Mouse (Mus musculus): ENCODE data around the gene Wdfy1.

Gene Wdfy1

GRCm38 (mm10) chr1:79657411-79657810 is 118.5 kb downstream of the Wdfy1 start:
- DNase-seq (ENCODE audit: low spot score in 2 of 2) = peak in 1 of 2 experiments; percentile 4

- no peak for DNase-seq (ENCODE audit: low spot score in 2 of 2)
Measured at GRCm38 (mm10) chr1:79655819-79656555, 120.0 kb downstream of the Wdfy1 start.

GRCm38 (mm10) chr1:79654948-79655347 is 121.0 kb downstream of the Wdfy1 start:
- DNase-seq (ENCODE audit: low spot score in 2 of 2) = no peak

Measured in left cerebral cortex, adult 9 months (tissue).